Mouse (Mus musculus) hindbrain, embryonic 11.5 days (tissue): ENCODE results near the gene Wscd2. TPM values are rescaled to one million over a fixed set of nuclear protein-coding genes. Genes with fewer than 3 reads are reported as not detected.
A peak's percentile ranks its signal among the peaks of the same experiment; 100 is the strongest.
"Not testable (repeated sequence)": the region's sequence is repeated elsewhere in the genome, so short reads cannot be mapped to it uniquely, and the experiment has no call there.

Source experiments
- ATAC-seq: fragments of 200-750 bp; cut with Nextera tagmentation; 2 replicates; pipeline ENCODE4 v1.8.0; 2017; ENCODE audit warnings: mild to moderate bottlenecking, moderate TSS enrichment, moderate library complexity; ENCODE audit not compliant: low FRiP score
- DNase-seq: peaks from one replicate; pipeline ENCODE4 v3.0.0-alpha.2; 2015; ENCODE audit warnings: low spot score
- H3K27ac ChIP-seq: fragments of 300-500 bp; sonication (generic); 2 replicates; pipeline ENCODE4 v1.5.1; 2014; ENCODE audit warnings: mild to moderate bottlenecking, low read depth, low read length
- H3K27me3 ChIP-seq: fragments of 300-500 bp; sonication (generic); 2 replicates; pipeline ENCODE4 v1.6.1; 2014; ENCODE audit warnings: mild to moderate bottlenecking, low read length, moderate library complexity, mixed read lengths; ENCODE audit not compliant: control insufficient read depth, insufficient read depth
- H3K36me3 ChIP-seq: fragments of 300-500 bp; sonication (generic); 2 replicates; pipeline ENCODE4 v1.6.1; 2014; ENCODE audit warnings: mild to moderate bottlenecking, low read length, moderate library complexity, mixed read lengths; ENCODE audit not compliant: control insufficient read depth, insufficient read depth
- H3K4me1 ChIP-seq: fragments of 300-500 bp; sonication (generic); replicated peaks from 2 replicates; pipeline ENCODE4 v1.6.1; 2014; ENCODE audit warnings: low read length, mixed read lengths; ENCODE audit not compliant: control insufficient read depth, insufficient read depth
- H3K4me2 ChIP-seq: fragments of 300-500 bp; sonication (generic); replicated peaks from 2 replicates; pipeline ENCODE4 v1.6.1; 2014; ENCODE audit warnings: mild to moderate bottlenecking, low read depth, low read length
- H3K4me3 ChIP-seq: fragments of 300-500 bp; sonication (generic); 2 replicates; pipeline ENCODE4 v1.5.1; 2014; ENCODE audit warnings: low read depth, low read length
- H3K9ac ChIP-seq: fragments of 300-500 bp; sonication (generic); 2 replicates; pipeline ENCODE4 v1.6.1; 2014; ENCODE audit warnings: low read depth, low read length
- H3K9me3 ChIP-seq: fragments of 300-500 bp; sonication (generic); 2 replicates; pipeline ENCODE4 v1.6.1; 2016; ENCODE audit warnings: low read length; ENCODE audit not compliant: control insufficient read depth
- WGBS: fragments of 180-500 bp; shearing (Covaris S2); extraction: QIAGEN DNeasy Blood & Tissue Kit; methylation state at CpG from one replicate; pipeline ENCODE4 v1.1.7; 2014; 5-methylcytosine and 5-hydroxymethylcytosine counted together
- polyA plus RNA-seq: library from polyadenylated mRNA; unstranded; fragments of >200 nt; fragmentation: Nextera tagmentation; extraction: Ambion mirVana; gene quantifications from 2 replicates; pipeline ENCODE4 v1.2.1, GENCODE M21; 2014

The Wscd2 gene
- polyA plus RNA-seq, 1 experiment from 2014 or later = 8.5 TPM

GRCm38 (mm10) chr5:113585619-113586457 is 95.7 kb downstream of the Wscd2 start:
- H3K9ac ChIP-seq, H3K4me3 ChIP-seq, H3K4me1 ChIP-seq, H3K9me3 ChIP-seq, H3K27ac ChIP-seq, H3K36me3 ChIP-seq, H3K27me3 ChIP-seq, H3K4me2 ChIP-seq, DNase-seq, ATAC-seq: not testable (repeated sequence)
- WGBS = 72% methylated on average over 17 of the region's 17 CpGs

- not testable (repeated sequence) for H3K27ac ChIP-seq, H3K9me3 ChIP-seq, H3K9ac ChIP-seq, H3K4me3 ChIP-seq, H3K27me3 ChIP-seq, H3K4me2 ChIP-seq, H3K36me3 ChIP-seq, H3K4me1 ChIP-seq, ATAC-seq, DNase-seq
- 46% methylated on average over 5 of the region's 5 CpGs for WGBS
These were observed 96.3 kb downstream of the Wscd2 start for GRCm38 (mm10) chr5:113586458-113586849.

GRCm38 (mm10) chr5:113590010-113590640 is 100.0 kb downstream of the Wscd2 start:
- Histone ChIP-seq H3K9me3 (no peaks in the 10 kb centered on the region), H3K4me2 (no peak overlapping the region), H3K27ac (no peak overlapping the region), H3K4me3 (no peak overlapping the region), H3K4me1 (peaks cover 7% of the 10 kb centered on the region), H3K27me3 (no peaks in the 10 kb centered on the region), H3K9ac (no peak overlapping the region), H3K36me3 (no peaks in the 10 kb centered on the region)
- DNase-seq (no peak), ATAC-seq (no peak)
- WGBS = 68% methylated on average over 5 of the region's 5 CpGs

GRCm38 (mm10) chr5:113591166-113591565 is 101.0 kb downstream of the Wscd2 start:
- H3K4me3 ChIP-seq = no peak overlapping the region
- 8% methylated on average over 2 of the region's 3 CpGs for WGBS
- no peak for ATAC-seq
- H3K9me3 ChIP-seq = no peaks in the 10 kb centered on the region
- DNase-seq = no peak
- H3K27me3 ChIP-seq = no peaks in the 10 kb centered on the region
- H3K4me1 ChIP-seq = peaks cover 7% of the 10 kb centered on the region
- no peak overlapping the region for H3K9ac ChIP-seq
- H3K36me3 ChIP-seq = no peaks in the 10 kb centered on the region
- H3K27ac ChIP-seq = peak overlapping the region; percentile 66
- H3K4me2 ChIP-seq = no peak overlapping the region

GRCm38 (mm10) chr5:113591751-113592230 is 101.7 kb downstream of the Wscd2 start:
- no peak overlapping the region for H3K4me3 ChIP-seq
- peak; percentile 77 for DNase-seq
- H3K9ac ChIP-seq = no peak overlapping the region
- H3K4me2 ChIP-seq = no peak overlapping the region
- H3K27ac ChIP-seq = peak overlapping the region; percentile 66
- H3K4me1 ChIP-seq = peaks cover 7% of the 10 kb centered on the region
- H3K9me3 ChIP-seq = no peaks in the 10 kb centered on the region
- H3K27me3 ChIP-seq = no peaks in the 10 kb centered on the region
- no peaks in the 10 kb centered on the region for H3K36me3 ChIP-seq
- peak; percentile 91 for ATAC-seq
- WGBS = 11% methylated on average over 6 of the region's 6 CpGs

GRCm38 (mm10) chr5:113593911-113594705 is 104.0 kb downstream of the Wscd2 start:
- H3K27me3 ChIP-seq = no peaks in the 10 kb centered on the region
- peaks cover 7% of the 10 kb centered on the region for H3K4me1 ChIP-seq
- no peak overlapping the region for H3K4me2 ChIP-seq
- no peak overlapping the region for H3K27ac ChIP-seq
- 88% methylated on average over 6 of the region's 6 CpGs for WGBS
- DNase-seq (no peak), ATAC-seq (no peak)
- no peak overlapping the region for H3K4me3 ChIP-seq
- H3K36me3 ChIP-seq = no peaks in the 10 kb centered on the region
- H3K9me3 ChIP-seq = no peaks in the 10 kb centered on the region
- no peak overlapping the region for H3K9ac ChIP-seq

- ATAC-seq (no peak), DNase-seq (no peak)
- H3K9me3 ChIP-seq = no peaks in the 10 kb centered on the region
- H3K27me3 ChIP-seq = no peaks in the 10 kb centered on the region
- no peak overlapping the region for H3K9ac ChIP-seq
- no peak overlapping the region for H3K4me2 ChIP-seq
- H3K4me1 ChIP-seq = peaks cover 3% of the 10 kb centered on the region; the same call in 1 of the 2 replicates
- no peak overlapping the region for H3K27ac ChIP-seq
- 81% methylated on average over 9 of the region's 9 CpGs for WGBS
- no peak overlapping the region for H3K4me3 ChIP-seq
- H3K36me3 ChIP-seq = no peaks in the 10 kb centered on the region
These were observed 106.1 kb downstream of the Wscd2 start for GRCm38 (mm10) chr5:113596252-113596651.

GRCm38 (mm10) chr5:113596780-113597353 is 106.7 kb downstream of the Wscd2 start:
- Histone ChIP-seq H3K4me2 (no peak overlapping the region), H3K36me3 (no peaks in the 10 kb centered on the region), H3K9ac (no peak overlapping the region), H3K9me3 (no peaks in the 10 kb centered on the region), H3K27ac (no peak overlapping the region), H3K4me1 (peaks cover 3% of the 10 kb centered on the region; the same call in 1 of the 2 replicates), H3K27me3 (no peaks in the 10 kb centered on the region), H3K4me3 (no peak overlapping the region)
- DNase-seq (no peak), ATAC-seq (no peak)
- WGBS = 65% methylated on average over 9 of the region's 9 CpGs
